Mouse (Mus musculus) MN1 (cell line): Measurements from ENCODE around the gene Ocel1.

ENCODE experiments used
- DNase-seq: peaks from one replicate; pipeline ENCODE4 v3.0.0-alpha.2; 2016; ENCODE audit warnings: low spot score

Ocel1 gene

GRCm38 (mm10) chr8:71403107-71403885 lies 32.2 kb downstream of the Ocel1 start:
- DNase-seq: no peak

- DNase-seq: no peak
Observed at GRCm38 (mm10) chr8:71404011-71404410, 32.9 kb downstream of the Ocel1 start.

DNA sequence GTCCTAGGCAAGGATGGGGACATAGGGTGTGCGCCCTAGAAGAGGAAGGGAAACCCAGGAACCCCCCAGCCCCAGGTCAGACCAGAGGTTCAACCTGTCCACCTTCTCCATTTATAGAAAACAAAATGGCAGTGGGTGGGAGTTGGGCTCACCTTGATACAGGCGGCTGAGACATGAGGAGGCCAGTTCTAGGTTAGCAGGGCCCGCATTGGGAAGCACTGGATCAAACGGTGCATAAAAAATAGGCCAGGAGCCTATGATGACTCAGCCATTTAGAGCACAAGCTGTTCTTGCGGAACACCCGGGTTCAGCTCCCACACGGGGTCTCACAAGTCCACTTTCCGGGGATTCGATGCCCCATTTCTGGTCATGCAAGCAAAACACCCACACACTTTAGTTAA lies 33.9 kb downstream of the Ocel1 start:
- DNase-seq: peak; percentile 47

DNA sequence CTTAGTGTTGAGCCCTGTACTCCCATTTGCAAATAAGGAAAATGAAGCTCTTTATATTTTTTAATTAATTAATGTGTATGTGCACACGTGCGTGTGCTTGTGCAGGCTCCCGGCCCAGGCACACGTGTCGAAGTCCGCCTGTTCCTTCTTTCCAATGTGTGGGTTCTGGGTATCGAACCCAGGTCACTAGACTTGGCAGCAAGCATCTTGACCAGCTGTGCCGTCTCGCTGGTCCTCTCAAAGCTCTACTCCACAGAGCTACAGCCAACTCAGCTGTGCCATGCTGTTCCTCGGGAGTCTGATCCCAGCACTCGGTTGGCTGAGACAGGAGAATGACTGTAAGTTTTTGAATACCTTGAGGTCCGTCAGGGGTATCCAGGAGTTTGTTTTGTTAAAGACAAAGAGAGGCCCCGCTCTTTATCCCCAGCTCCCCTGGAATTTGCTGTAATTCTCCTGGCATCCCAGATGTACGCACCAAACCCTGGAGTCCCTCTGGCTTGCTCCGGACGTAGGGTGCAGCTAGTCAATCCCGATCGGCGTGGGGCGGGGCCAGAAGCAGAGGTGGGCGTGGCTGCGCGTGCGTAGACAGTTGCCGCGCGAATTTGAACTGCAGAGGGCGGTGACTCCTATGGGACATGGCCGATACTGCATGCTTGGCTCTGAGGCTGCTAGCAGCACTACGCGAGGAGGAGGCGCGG lies 34.5 kb downstream of the Ocel1 start, which contains the start of gene Ankle1:
Gene Ankle1, plus strand, starts transcription at position 610 of the 698 bp plus-strand sequence.
- DNase-seq: peak; percentile 98

GRCm38 (mm10) chr8:71406099-71407015 lies 35.3 kb downstream of the Ocel1 start:
- DNase-seq: peak; percentile 79

- no peak for DNase-seq
Observed at GRCm38 (mm10) chr8:71407441-71407840, 36.3 kb downstream of the Ocel1 start.

DNA sequence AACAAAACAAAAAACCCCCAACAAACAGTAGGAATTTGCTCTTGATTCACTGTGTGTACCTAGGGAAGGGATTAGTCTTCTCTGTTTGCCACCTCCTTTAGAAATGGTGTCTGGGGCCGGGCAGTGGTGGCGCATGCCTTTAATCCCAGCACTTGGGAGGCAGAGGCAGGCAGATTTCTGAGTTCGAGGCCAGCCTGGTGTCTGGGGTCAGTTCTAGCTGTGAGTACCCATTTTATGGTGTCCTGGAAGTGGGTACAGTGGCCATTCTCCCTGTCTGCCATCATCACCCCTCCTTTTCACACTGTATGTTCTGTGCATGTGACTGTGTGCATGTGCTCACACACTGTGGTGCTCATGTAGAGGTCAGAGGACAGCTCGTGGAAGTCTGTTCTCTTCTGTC lies 37.1 kb downstream of the Ocel1 start:
- DNase-seq: no peak

DNA sequence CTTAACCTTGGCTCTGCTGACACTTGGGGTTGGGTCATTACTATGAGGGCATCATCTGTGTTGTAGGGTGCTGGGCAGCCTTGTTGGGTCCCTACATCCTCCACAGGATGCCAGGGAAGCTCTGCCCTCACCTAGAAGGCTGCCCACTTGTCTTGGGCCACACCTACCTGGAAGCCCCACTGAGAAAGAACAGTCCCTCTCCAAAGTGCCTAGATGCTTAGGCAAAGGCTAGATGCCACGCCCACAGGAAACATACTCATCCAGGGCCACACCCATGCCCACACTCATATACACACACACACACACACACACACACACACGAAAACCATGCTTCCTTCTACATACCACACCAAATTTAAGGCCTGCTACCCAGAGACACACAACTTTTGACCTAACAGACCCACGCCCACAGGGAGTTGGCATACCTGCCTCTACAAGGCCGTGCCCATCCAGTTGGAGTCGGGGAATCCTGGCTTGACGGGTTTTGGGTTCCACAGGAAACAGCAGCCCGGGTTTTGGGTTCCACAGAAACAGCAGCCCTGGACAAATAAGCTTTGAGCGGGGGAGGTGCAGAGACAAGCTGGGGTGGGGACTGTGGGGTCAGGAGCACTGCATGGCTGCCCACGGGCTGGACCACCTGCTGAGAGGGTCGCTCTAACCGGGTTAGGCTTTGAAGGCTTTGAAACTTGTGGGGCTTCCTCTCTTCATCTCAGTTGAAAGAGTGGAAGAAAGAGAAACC lies 40.6 kb downstream of the Ocel1 start:
- no peak for DNase-seq

- DNase-seq: no peak
Observed at GRCm38 (mm10) chr8:71422121-71422520, 51.0 kb downstream of the Ocel1 start.
